Mouse (Mus musculus) MEL (cell line): Measurements from ENCODE around the gene Adgrg5. TPM values are rescaled to one million over a fixed set of nuclear protein-coding genes. Genes with fewer than 3 reads are reported as not detected.

Experiments used
- DNase-seq: peaks from one replicate; pipeline ENCODE4 v3.0.0; 2011; ENCODE audit warnings: low read depth, low spot score
- H3K27ac ChIP-seq: 2 replicates; pipeline ENCODE4 v1.5.1; 2012; ENCODE audit warnings: low read depth, mild to moderate bottlenecking, control low read depth, low read length, moderate library complexity; ENCODE audit not compliant: control insufficient read depth
- H3K27me3 ChIP-seq, 2 experiments: fragments of 150-350 bp in 1 of 2; sonication (generic) in 1 of 2; 2 replicates each; pipeline ENCODE4 v1.6.1; 2012; ENCODE audit warnings: low read length in 2 of 2, mild to moderate bottlenecking in 2 of 2, improper control_type of control experiment in 1 of 2, moderate library complexity in 1 of 2; ENCODE audit not compliant: insufficient read depth in 2 of 2, control insufficient read depth in 1 of 2
- H3K36me3 ChIP-seq, 2 experiments: 2 replicates each; pipeline ENCODE4 v1.6.1; 2012 to 2014; ENCODE audit warnings: low read length in 2 of 2, improper control_type of control experiment in 1 of 2, inconsistent platforms in 1 of 2, mild to moderate bottlenecking in 1 of 2; ENCODE audit not compliant: insufficient read depth in 2 of 2, control insufficient read depth in 1 of 2
- H3K4me1 ChIP-seq, 2 experiments: fragments of 150-350 bp in 1 of 2; sonication (generic) in 1 of 2; 2 replicates each; pipeline ENCODE4 v1.6.1; 2012; ENCODE audit warnings: low read length in 2 of 2, improper control_type of control experiment in 1 of 2, mild to moderate bottlenecking in 1 of 2; ENCODE audit not compliant: insufficient read depth in 2 of 2, control insufficient read depth in 1 of 2
- H3K4me3 ChIP-seq, 2 experiments: fragments of 150-350 bp in 1 of 2; sonication (generic) in 1 of 2; 2 replicates each; pipeline ENCODE4 v1.5.1; 2012; ENCODE audit warnings: low read depth in 2 of 2, low read length in 2 of 2, mild to moderate bottlenecking in 2 of 2, moderate library complexity in 2 of 2, control low read depth in 1 of 2, improper control_type of control experiment in 1 of 2; ENCODE audit not compliant: control insufficient read depth in 1 of 2, insufficient read depth in 1 of 2
- H3K79me2 ChIP-seq: 2 replicates; pipeline ENCODE4 v1.6.1; 2012; ENCODE audit warnings: mild to moderate bottlenecking, low read length, moderate library complexity; ENCODE audit not compliant: control insufficient read depth, poor library complexity, insufficient read depth
- H3K9ac ChIP-seq: 2 replicates; pipeline ENCODE4 v1.6.1; 2012; ENCODE audit warnings: low read depth, mild to moderate bottlenecking, control low read depth, low read length, moderate library complexity; ENCODE audit not compliant: control insufficient read depth, poor library complexity, severe bottlenecking
- H3K9me3 ChIP-seq: fragments of 150-350 bp; sonication (generic); replicated peaks from 2 replicates; pipeline ENCODE4 v1.6.1; 2012; ENCODE audit warnings: mild to moderate bottlenecking, low read length, improper control_type of control experiment, moderate library complexity; ENCODE audit not compliant: insufficient read depth
- CHD2 ChIP-seq: IDR thresholded peaks from 2 replicates; pipeline ENCODE4 v1.6.1; 2011; ENCODE audit warnings: low read length, improper control_type of control experiment
- CTCF ChIP-seq, 3 experiments: IDR thresholded peaks in 2 of 3; conservative IDR thresholded peaks in 1 of 3; 2 replicates each; pipeline ENCODE4 v1.5.1; 2011 to 2012; ENCODE audit warnings: low read length in 3 of 3, low read depth in 2 of 3, mild to moderate bottlenecking in 2 of 3, improper control_type of control experiment in 1 of 3, inconsistent platforms in 1 of 3, mixed read lengths in 1 of 3, moderate library complexity in 1 of 3; ENCODE audit not compliant: control insufficient read depth in 1 of 3, insufficient read depth in 1 of 3, poor library complexity in 1 of 3, severe bottlenecking in 1 of 3
- E2F4 ChIP-seq: IDR thresholded peaks from 2 replicates; pipeline ENCODE4 v1.6.1; 2011; ENCODE audit warnings: low read depth, low read length, improper control_type of control experiment, borderline replicate concordance
- ELF1 ChIP-seq: IDR thresholded peaks from 2 replicates; pipeline ENCODE4 v1.6.1; 2014; ENCODE audit warnings: low read depth, mild to moderate bottlenecking, inconsistent platforms, low read length, improper control_type of control experiment, moderate library complexity
- GABPA ChIP-seq: IDR thresholded peaks from 2 replicates; pipeline ENCODE4 v1.6.1; 2012; ENCODE audit warnings: low read depth, mild to moderate bottlenecking, inconsistent platforms, low read length, improper control_type of control experiment, moderate library complexity
- GATA1 ChIP-seq: IDR thresholded peaks from 2 replicates; pipeline ENCODE4 v1.6.1; 2011; ENCODE audit warnings: low read depth, low read length, improper control_type of control experiment
- HCFC1 ChIP-seq: IDR thresholded peaks from 2 replicates; pipeline ENCODE4 v1.6.1; 2012; ENCODE audit warnings: low read depth, mild to moderate bottlenecking, inconsistent platforms, low read length, improper control_type of control experiment, moderate library complexity
- JUND ChIP-seq: IDR thresholded peaks from 2 replicates; pipeline ENCODE4 v1.6.1; 2011; ENCODE audit warnings: low read depth, mild to moderate bottlenecking, improper control_type of control experiment, low read length
- KAT2A ChIP-seq: conservative IDR thresholded peaks from 2 replicates; pipeline ENCODE4 v1.6.1; 2012; ENCODE audit warnings: low read depth, low read length, improper control_type of control experiment, inconsistent platforms
- MAX ChIP-seq: IDR thresholded peaks from 2 replicates; pipeline ENCODE4 v1.6.1; 2011; ENCODE audit warnings: low read length, improper control_type of control experiment
- MAZ ChIP-seq: IDR thresholded peaks from 2 replicates; pipeline ENCODE4 v1.6.1; 2012; ENCODE audit warnings: low read depth, mild to moderate bottlenecking, inconsistent platforms, low read length, improper control_type of control experiment
- MEF2A ChIP-seq: IDR thresholded peaks from 2 replicates; pipeline ENCODE4 v1.6.1; 2014; ENCODE audit warnings: low read depth, mild to moderate bottlenecking, inconsistent platforms, low read length, improper control_type of control experiment; ENCODE audit not compliant: poor library complexity, insufficient replicate concordance, severe bottlenecking; ENCODE audit errors: extremely low read depth
- MYB ChIP-seq: IDR thresholded peaks from 2 replicates; pipeline ENCODE4 v1.6.1; 2011; ENCODE audit warnings: mild to moderate bottlenecking, low read depth, low read length, improper control_type of control experiment
- MYC ChIP-seq: IDR thresholded peaks from 2 replicates; pipeline ENCODE4 v1.6.1; 2011; ENCODE audit warnings: low read depth, mild to moderate bottlenecking, low read length, improper control_type of control experiment, moderate library complexity
- NELFE ChIP-seq: IDR thresholded peaks from 2 replicates; pipeline ENCODE4 v1.6.1; 2011; ENCODE audit warnings: low read depth, low read length, improper control_type of control experiment
- TAL1 ChIP-seq: IDR thresholded peaks from 2 replicates; pipeline ENCODE4 v1.6.1; 2012; ENCODE audit warnings: mild to moderate bottlenecking, inconsistent platforms, low read length, moderate library complexity, mixed read lengths
- TBP ChIP-seq: IDR thresholded peaks from 2 replicates; pipeline ENCODE4 v1.8.0; 2011; ENCODE audit warnings: low read depth, low read length, improper control_type of control experiment
- USF1 ChIP-seq: IDR thresholded peaks from 2 replicates; pipeline ENCODE4 v1.6.1; 2014; ENCODE audit warnings: low read depth, mild to moderate bottlenecking, inconsistent platforms, low read length, improper control_type of control experiment, moderate library complexity
- USF2 ChIP-seq, 2 experiments: IDR thresholded peaks; 2 replicates each; pipeline ENCODE4 v1.6.1; 2011 to 2012; ENCODE audit warnings: improper control_type of control experiment in 2 of 2, low read length in 2 of 2, borderline replicate concordance in 1 of 2, inconsistent platforms in 1 of 2, low read depth in 1 of 2, mild to moderate bottlenecking in 1 of 2; ENCODE audit not compliant: insufficient read depth in 1 of 2
- polyA plus RNA-seq, 2 experiments: library from polyadenylated mRNA; stranded (reverse) in 1 of 2; unstranded in 1 of 2; fragments of >175 nt in 1 of 2; fragments of >200 nt in 1 of 2; gene quantifications; 2 replicates each; pipeline versions ENCODE4 v1.2.1 to v1.2.4; 2012; ENCODE audit warnings: low replicate concordance in 2 of 2, low read depth in 1 of 2; ENCODE audit not compliant: insufficient read length in 2 of 2, insufficient read depth in 1 of 2, missing spikeins in 1 of 2
- total RNA-seq: library from RNA; depleted of rRNA; stranded (reverse); fragments of 300-350 nt; gene quantifications from 2 replicates; pipeline ENCODE4 v1.2.3, GENCODE M21; 2012

Gene Adgrg5
- total and polyA plus RNA-seq, 3 experiments, result 0.04 to 1.3 TPM; not detected in 1

DNA sequence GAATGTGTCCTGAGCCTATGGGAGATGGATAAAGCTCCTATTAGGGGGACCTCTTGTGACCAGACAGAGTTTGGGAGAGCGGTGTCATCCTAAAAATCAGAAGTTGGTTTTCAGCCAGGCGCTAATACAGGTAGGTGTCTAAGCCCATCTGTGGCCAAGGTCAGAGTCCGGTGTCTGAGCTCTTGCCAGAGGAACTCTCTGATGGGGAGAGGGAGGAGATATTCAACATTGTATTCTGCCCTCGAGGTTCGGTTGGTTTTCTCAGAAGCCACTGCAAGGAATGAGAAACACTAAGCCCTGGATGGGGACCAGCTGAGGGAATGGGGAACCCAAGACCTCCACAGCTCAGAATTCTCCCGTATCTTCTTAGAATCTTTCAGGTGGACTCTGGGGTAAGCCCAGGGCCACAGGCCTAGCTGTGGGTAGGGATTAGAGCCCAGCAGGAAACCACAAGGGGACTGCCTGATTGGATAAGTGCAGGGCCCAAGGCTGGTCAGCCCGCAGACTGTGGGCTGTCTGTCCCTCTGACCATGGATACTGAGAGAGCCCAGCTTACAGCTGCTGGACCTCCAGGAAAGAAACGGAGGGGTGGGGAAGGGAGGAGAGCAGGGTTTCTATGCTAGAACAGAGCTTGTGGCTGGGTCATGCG, 7.1 kb upstream of the Adgrg5 start:
- 0 out of 4 replicates have a peak overlapping the region, but pooled peaks of 1 of the 2 experiments have one; percentile 60 for H3K4me3 ChIP-seq
- peaks cover 0 to 2% of the 10 kb centered on the region in 2 experiments; a peak in 3 of 4 replicates for H3K27me3 ChIP-seq
- peaks cover 0 to 7% of the 10 kb centered on the region in 2 experiments; a peak in 2 of 4 replicates for H3K36me3 ChIP-seq

GRCm38 (mm10) chr8:94916960-94917324, 6.6 kb upstream of the Adgrg5 start:
- DNase-seq, result no peak
- H3K4me3 ChIP-seq, result peak overlapping the region; percentile 33 to 60
- peaks cover 0 to 7% of the 10 kb centered on the region in 2 experiments; a peak in 2 of 4 replicates for H3K36me3 ChIP-seq
- H3K4me1 ChIP-seq, result peaks cover 0 to 13% of the 10 kb centered on the region in 2 experiments; a peak in 2 of 4 replicates
- H3K9ac ChIP-seq, result peak overlapping the region; percentile 50
- H3K27ac ChIP-seq, result no peak overlapping the region
- H3K27me3 ChIP-seq, result peaks cover 0 to 2% of the 10 kb centered on the region in 2 experiments; a peak in 3 of 4 replicates
- TF ChIP-seq KAT2A (no peak), MAZ (no peak), MYC (no peak), MYB (no peak), MAX (no peak), USF2 (IDR thresholded peaks at IDR 0.05; ENCODE audit: borderline replicate concordance in 1 of 2, insufficient read depth in 1 of 2, low read depth in 1 of 2, low read length in 2 of 2) (no peak), CHD2 (no peak), USF1 (no peak), MEF2A (no peak)
- H3K79me2 ChIP-seq, result no peaks in the 10 kb centered on the region; the same call in 1 of the 2 replicates
- H3K9me3 ChIP-seq, result no peaks in the 10 kb centered on the region

More for the DNA sequence above, 7.1 kb upstream of the Adgrg5 start:
- no peaks in the 10 kb centered on the region; the same call in 1 of the 2 replicates for H3K79me2 ChIP-seq
- H3K27ac ChIP-seq, result no peak overlapping the region
- H3K9ac ChIP-seq, result peak overlapping the region; percentile 50; the same call in 1 of the 2 replicates
- H3K4me1 ChIP-seq, result peaks cover 0 to 13% of the 10 kb centered on the region in 2 experiments; a peak in 2 of 4 replicates
- no peak for DNase-seq
- TF ChIP-seq GATA1 (no peak), TAL1 (peak; percentile 54), ELF1 (no peak)
- no peaks in the 10 kb centered on the region for H3K9me3 ChIP-seq

GRCm38 (mm10) chr8:94917352-94917751, 6.1 kb upstream of the Adgrg5 start:
- H3K4me1 ChIP-seq, result peaks cover 0 to 16% of the 10 kb centered on the region in 2 experiments; a peak in 2 of 4 replicates
- no peak overlapping the region for H3K27ac ChIP-seq

More at GRCm38 (mm10) chr8:94917352-94917751, 6.1 kb upstream of the Adgrg5 start:
- Histone ChIP-seq H3K9ac (peak overlapping the region; percentile 79), H3K79me2 (no peaks in the 10 kb centered on the region; the same call in 1 of the 2 replicates), H3K36me3 (peaks cover 0 to 7% of the 10 kb centered on the region in 2 experiments; a peak in 2 of 4 replicates), H3K9me3 (no peaks in the 10 kb centered on the region), H3K4me3 (peak overlapping the region; percentile 71 to 77), H3K27me3 (peaks cover 0 to 2% of the 10 kb centered on the region in 2 experiments; a peak in 3 of 4 replicates)
- peak; percentile 94 for DNase-seq
- TF ChIP-seq E2F4, result no peak
- TF ChIP-seq NELFE, result no peak
- no peak for TF ChIP-seq MYB
- TF ChIP-seq JUND, result no peak
- no peak for TF ChIP-seq USF2 (IDR thresholded peaks at IDR 0.05; ENCODE audit: borderline replicate concordance in 1 of 2, insufficient read depth in 1 of 2, low read depth in 1 of 2, low read length in 2 of 2)
- TF ChIP-seq HCFC1, result 0 out of 2 replicates have a peak, but pooled peaks have one; percentile 10
- no peak for TF ChIP-seq CHD2
- no peak for TF ChIP-seq TBP
- peak; percentile 73; the same call in 1 of the 2 replicates for TF ChIP-seq MAZ
- TF ChIP-seq USF1, result no peak
- TF ChIP-seq GABPA, result no peak
- TF ChIP-seq CTCF (IDR thresholded peaks at IDR 0.05 in 2 of 3, conservative IDR thresholded peaks at IDR 0.05 in 1 of 3; ENCODE audit: control insufficient read depth in 1 of 3, insufficient read depth in 1 of 3, low read depth in 2 of 3, low read length in 3 of 3, poor library complexity in 1 of 3, severe bottlenecking in 1 of 3), result peak; percentile 53 to 74 (median 62)
